Mouse (Mus musculus): Measurements from ENCODE around the gene Clca3a1.

The Clca3a1 gene

GRCm38 (mm10) chr3:144719088-144719900 lies 41.5 kb downstream of the Clca3a1 start:
- DNase-seq (ENCODE audit: low read depth): peak; percentile 62

- peak; percentile 50 for DNase-seq (ENCODE audit: low read depth)
Observed at GRCm38 (mm10) chr3:144718706-144719087, 42.1 kb downstream of the Clca3a1 start.

- no peak for DNase-seq (ENCODE audit: low read depth)
Observed at GRCm38 (mm10) chr3:144717835-144718234, 42.9 kb downstream of the Clca3a1 start.

- no peak for DNase-seq (ENCODE audit: low read depth)
Observed at GRCm38 (mm10) chr3:144717121-144717520, 43.7 kb downstream of the Clca3a1 start.

- DNase-seq (ENCODE audit: low read depth): peak; percentile 47
Observed at GRCm38 (mm10) chr3:144715901-144716300, 44.9 kb downstream of the Clca3a1 start.

GRCm38 (mm10) chr3:144715033-144715432 lies 45.7 kb downstream of the Clca3a1 start:
- no peak for DNase-seq (ENCODE audit: low read depth)

- DNase-seq (ENCODE audit: low read depth): no peak
Observed at GRCm38 (mm10) chr3:144714606-144715005, 46.2 kb downstream of the Clca3a1 start.

- DNase-seq (ENCODE audit: low read depth): no peak
Observed at GRCm38 (mm10) chr3:144714126-144714525, 46.7 kb downstream of the Clca3a1 start.

- DNase-seq (ENCODE audit: low read depth): no peak
Observed at GRCm38 (mm10) chr3:144711607-144712206, 49.1 kb downstream of the Clca3a1 start.

GRCm38 (mm10) chr3:144708612-144709011 lies 52.2 kb downstream of the Clca3a1 start:
- DNase-seq (ENCODE audit: low read depth): no peak

GRCm38 (mm10) chr3:144703959-144704358 lies 56.8 kb downstream of the Clca3a1 start:
- DNase-seq (ENCODE audit: low read depth): peak; percentile 74

GRCm38 (mm10) chr3:144698790-144699433 lies 61.9 kb downstream of the Clca3a1 start:
- peak; percentile 54 for DNase-seq (ENCODE audit: low read depth)

GRCm38 (mm10) chr3:144697942-144698341 lies 62.8 kb downstream of the Clca3a1 start:
- DNase-seq (ENCODE audit: low read depth): peak; percentile 24

GRCm38 (mm10) chr3:144697154-144697553 lies 63.6 kb downstream of the Clca3a1 start:
- DNase-seq (ENCODE audit: low read depth): peak; percentile 31

- no peak for DNase-seq (ENCODE audit: low read depth)
Observed at GRCm38 (mm10) chr3:144694941-144695340, 65.8 kb downstream of the Clca3a1 start.

- no peak for DNase-seq (ENCODE audit: low read depth)
Observed at GRCm38 (mm10) chr3:144694040-144694439, 66.7 kb downstream of the Clca3a1 start.

- DNase-seq (ENCODE audit: low read depth): peak; percentile 76
Observed at GRCm38 (mm10) chr3:144692052-144692451, 68.7 kb downstream of the Clca3a1 start.

GRCm38 (mm10) chr3:144689236-144689635 lies 71.5 kb downstream of the Clca3a1 start:
- DNase-seq (ENCODE audit: low read depth): peak; percentile 62

- no peak for DNase-seq (ENCODE audit: low read depth)
Observed at GRCm38 (mm10) chr3:144688284-144688683, 72.5 kb downstream of the Clca3a1 start.

- no peak for DNase-seq (ENCODE audit: low read depth)
Observed at GRCm38 (mm10) chr3:144687618-144688017, 73.2 kb downstream of the Clca3a1 start.

- no peak for DNase-seq (ENCODE audit: low read depth)
Observed at GRCm38 (mm10) chr3:144686146-144686545, 74.6 kb downstream of the Clca3a1 start.

GRCm38 (mm10) chr3:144683136-144683814 lies 77.5 kb downstream of the Clca3a1 start:
- no peak for DNase-seq (ENCODE audit: low read depth)

Measured in 416B (cell line).